Mouse (Mus musculus): ENCODE data around the gene Kcmf1. TPM values are rescaled to one million over a fixed set of nuclear protein-coding genes. Genes with fewer than 3 reads are reported as not detected.

Kcmf1 gene
- total and polyA plus RNA-seq, 2 experiments from 2014 or later, result 52.1 to 93.7 TPM

DNA sequence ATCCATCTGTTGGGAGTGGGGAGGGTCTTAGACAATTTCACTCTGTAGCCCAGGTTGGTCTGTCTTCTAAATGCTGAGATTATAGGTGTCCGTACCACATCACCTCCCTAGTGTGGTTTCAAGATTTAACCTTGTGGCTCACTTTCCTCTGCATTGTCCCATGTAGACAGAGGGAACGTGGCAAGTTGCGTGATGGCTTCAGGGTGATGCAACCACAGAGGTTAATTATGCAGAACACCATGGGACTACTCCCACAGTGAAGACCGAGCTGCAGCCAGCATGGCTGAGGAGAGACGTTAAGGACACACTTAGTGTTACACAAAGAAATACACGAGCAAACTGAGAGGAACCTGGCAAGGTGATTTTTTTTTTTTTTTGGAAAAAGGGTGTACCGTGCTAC, 16.6 kb upstream of the Kcmf1 start:
- TF ChIP-seq EP300 (IDR thresholded peaks at IDR 0.05; ENCODE audit: low read depth) (no peak), CTCF (IDR thresholded peaks at IDR 0.05; ENCODE audit: low read depth) (no peak)

DNA sequence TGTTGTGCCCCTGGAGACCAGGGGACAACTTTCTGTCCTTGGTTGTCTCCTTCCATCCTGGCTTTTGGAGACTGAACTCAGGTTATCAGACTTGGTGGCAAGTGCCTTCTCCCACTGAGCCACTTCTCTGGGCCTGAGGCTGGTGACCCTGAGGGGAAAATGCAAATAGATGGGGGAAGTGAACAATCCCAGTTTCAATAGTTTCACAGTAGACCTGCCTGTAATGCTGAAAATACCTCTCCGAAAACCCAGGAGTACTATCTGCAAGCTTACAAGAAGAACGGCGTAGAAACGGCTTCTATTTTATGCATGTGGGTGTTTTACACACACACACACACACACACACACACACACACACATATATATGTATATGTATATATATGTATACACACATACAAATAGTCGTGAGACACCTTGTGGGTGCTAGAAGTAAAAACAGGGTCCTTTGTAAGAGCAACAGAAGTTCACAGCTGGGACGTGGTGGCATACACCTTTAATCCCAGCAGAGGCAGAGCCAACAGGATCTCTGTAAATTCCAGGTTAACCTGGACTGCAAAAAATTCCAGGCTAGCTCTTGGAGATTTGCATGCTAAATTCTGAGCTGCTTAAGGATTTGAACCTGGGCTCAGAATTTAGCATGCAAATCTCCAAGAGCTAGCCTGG, 14.4 kb upstream of the Kcmf1 start:
- ATAC-seq (ENCODE audit: insufficient read depth, low read depth), result no peak
- H3K4me1 ChIP-seq (ENCODE audit: control insufficient read depth, insufficient read depth), result no peaks in the 10 kb centered on the region
- no peak overlapping the region for H3K9ac ChIP-seq (replicated peaks; ENCODE audit: low read depth, low read length)
- H3K4me3 ChIP-seq (ENCODE audit: low read depth, low read length), result no peak overlapping the region
- H3K27me3 ChIP-seq (ENCODE audit: control insufficient read depth, insufficient read depth, low read length), result no peaks in the 10 kb centered on the region
- H3K9me3 ChIP-seq (replicated peaks; ENCODE audit: control insufficient read depth, low read length), result 0 out of 2 replicates have a peak, but pooled peaks cover 4% of the 10 kb centered on the region
- no peak for DNase-seq (ENCODE audit: low spot score)
- no peak overlapping the region for H3K4me2 ChIP-seq (ENCODE audit: low read depth, low read length)
- TF ChIP-seq EP300 (IDR thresholded peaks at IDR 0.05; ENCODE audit: low read depth) (no peak), CTCF (IDR thresholded peaks at IDR 0.05; ENCODE audit: low read depth) (no peak)
- 76% methylated on average over 6 of the region's 6 CpGs for WGBS
- no peak overlapping the region for H3K27ac ChIP-seq (ENCODE audit: low read depth)
- H3K36me3 ChIP-seq (replicated peaks; ENCODE audit: control insufficient read depth, insufficient read depth, low read length), result no peaks in the 10 kb centered on the region

More for the DNA sequence above, 16.6 kb upstream of the Kcmf1 start:
- WGBS, result 81% methylated on average over 7 of the region's 7 CpGs
- no peaks in the 10 kb centered on the region for H3K36me3 ChIP-seq (replicated peaks; ENCODE audit: control insufficient read depth, insufficient read depth, low read length)
- no peak for DNase-seq (ENCODE audit: low spot score)
- no peaks in the 10 kb centered on the region for H3K9me3 ChIP-seq (replicated peaks; ENCODE audit: control insufficient read depth, low read length)
- H3K9ac ChIP-seq (replicated peaks; ENCODE audit: low read depth, low read length), result no peak overlapping the region
- H3K4me2 ChIP-seq (ENCODE audit: low read depth, low read length), result no peak overlapping the region
- H3K27ac ChIP-seq (ENCODE audit: low read depth), result no peak overlapping the region
- H3K4me3 ChIP-seq (ENCODE audit: low read depth, low read length), result no peak overlapping the region
- H3K27me3 ChIP-seq (ENCODE audit: control insufficient read depth, insufficient read depth, low read length), result no peaks in the 10 kb centered on the region
- no peak for ATAC-seq (ENCODE audit: insufficient read depth, low read depth)
- no peaks in the 10 kb centered on the region for H3K4me1 ChIP-seq (ENCODE audit: control insufficient read depth, insufficient read depth)

DNA sequence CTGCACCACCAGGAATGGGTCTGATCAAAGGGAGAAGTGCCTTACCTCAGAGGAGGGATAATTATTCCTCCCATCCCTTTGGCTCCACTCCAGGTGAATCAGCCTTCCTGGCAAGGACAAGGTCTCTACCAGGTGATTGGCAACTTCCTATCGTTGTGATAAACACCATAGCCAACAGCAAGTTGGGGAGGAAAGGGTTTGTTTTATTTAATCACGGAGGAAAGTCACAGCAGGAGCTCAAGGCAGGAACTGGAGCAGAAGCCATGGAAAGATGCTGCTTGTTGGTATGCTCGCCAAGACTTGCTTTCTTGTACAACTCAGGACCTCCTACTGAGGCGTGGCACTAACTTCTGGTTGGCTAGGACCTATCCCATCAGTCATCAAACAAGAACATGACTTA, 11.5 kb upstream of the Kcmf1 start:
- no peak for DNase-seq (ENCODE audit: low spot score)
- no peaks in the 10 kb centered on the region for H3K36me3 ChIP-seq (replicated peaks; ENCODE audit: control insufficient read depth, insufficient read depth, low read length)
- WGBS, result 55% methylated on average over 4 of the region's 4 CpGs
- no peak for ATAC-seq (ENCODE audit: insufficient read depth, low read depth)
- H3K4me3 ChIP-seq (ENCODE audit: low read depth, low read length), result no peak overlapping the region
- no peak overlapping the region for H3K4me2 ChIP-seq (ENCODE audit: low read depth, low read length)
- no peak for TF ChIP-seq CTCF (IDR thresholded peaks at IDR 0.05; ENCODE audit: low read depth)
- no peak for TF ChIP-seq EP300 (IDR thresholded peaks at IDR 0.05; ENCODE audit: low read depth)
- H3K27me3 ChIP-seq (ENCODE audit: control insufficient read depth, insufficient read depth, low read length), result no peaks in the 10 kb centered on the region
- no peak overlapping the region for H3K27ac ChIP-seq (ENCODE audit: low read depth)
- H3K4me1 ChIP-seq (ENCODE audit: control insufficient read depth, insufficient read depth), result no peaks in the 10 kb centered on the region
- no peak overlapping the region for H3K9ac ChIP-seq (replicated peaks; ENCODE audit: low read depth, low read length)
- 0 out of 2 replicates have a peak, but pooled peaks cover 4% of the 10 kb centered on the region for H3K9me3 ChIP-seq (replicated peaks; ENCODE audit: control insufficient read depth, low read length)

DNA sequence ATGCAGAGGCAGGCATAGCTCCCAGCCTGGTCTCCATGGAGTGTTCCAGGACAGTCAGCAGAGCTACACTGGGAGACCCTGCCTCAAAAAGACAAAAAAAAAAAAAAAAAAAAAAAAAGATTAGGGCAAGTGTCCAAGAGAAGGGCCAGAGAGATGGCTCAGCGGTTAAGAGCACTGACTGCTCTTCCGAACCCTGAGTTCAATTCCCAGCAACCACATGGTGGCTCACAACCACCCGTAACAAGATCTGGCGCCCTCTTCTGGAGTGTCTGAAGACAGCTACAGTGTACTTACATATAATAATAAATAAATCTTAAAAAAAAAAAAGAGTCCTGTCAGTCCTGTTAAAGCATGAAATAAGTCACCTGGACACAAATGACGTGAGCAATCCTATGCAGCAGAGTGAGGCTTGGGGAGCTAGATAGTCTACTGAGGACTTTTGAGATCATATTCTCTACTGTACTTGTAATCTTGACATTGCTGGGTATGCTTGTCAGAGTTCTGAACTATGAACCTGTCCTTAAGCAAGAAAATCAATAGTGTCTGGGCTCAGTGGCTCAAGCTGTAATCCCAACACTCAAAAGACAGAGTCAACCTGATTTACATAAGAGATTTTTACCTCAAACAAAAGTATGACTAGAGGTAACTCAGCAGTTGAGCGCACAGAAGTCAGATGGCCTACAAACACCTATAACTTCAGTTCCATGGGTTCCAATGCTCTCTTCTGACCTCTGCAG, 2.6 kb upstream of the Kcmf1 start:
- TF ChIP-seq CTCF (IDR thresholded peaks at IDR 0.05; ENCODE audit: low read depth), result no peak
- no peak for TF ChIP-seq EP300 (IDR thresholded peaks at IDR 0.05; ENCODE audit: low read depth)
- 82% methylated on average over 6 of the region's 6 CpGs for WGBS

DNA sequence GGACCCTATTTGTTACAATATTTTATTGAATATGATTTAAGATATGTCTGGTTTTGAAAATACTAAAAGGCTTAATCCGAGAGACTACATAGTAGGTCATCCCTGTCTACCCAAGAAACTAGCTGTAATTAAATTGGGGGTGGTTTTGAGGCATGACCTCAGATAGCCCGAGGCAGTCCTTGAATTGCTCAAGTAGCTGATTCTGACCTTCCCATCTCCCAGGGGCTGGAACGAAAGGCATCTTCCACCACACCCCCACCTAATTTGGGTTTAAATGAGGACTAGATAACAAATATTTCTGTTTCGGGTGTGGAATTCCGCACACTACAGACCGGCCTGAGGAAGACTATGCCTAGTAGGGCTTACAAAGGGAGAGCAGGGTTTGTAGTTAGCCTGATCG, 1.2 kb upstream of the Kcmf1 start:
- no peaks in the 10 kb centered on the region for H3K9me3 ChIP-seq (replicated peaks; ENCODE audit: control insufficient read depth, low read length)
- no peaks in the 10 kb centered on the region for H3K27me3 ChIP-seq (ENCODE audit: control insufficient read depth, insufficient read depth, low read length)
- H3K4me1 ChIP-seq (ENCODE audit: control insufficient read depth, insufficient read depth), result peaks cover 32% of the 10 kb centered on the region
- peak overlapping the region; percentile 100; the same call in 1 of the 2 replicates for H3K9ac ChIP-seq (replicated peaks; ENCODE audit: low read depth, low read length)
- H3K36me3 ChIP-seq (replicated peaks; ENCODE audit: control insufficient read depth, insufficient read depth, low read length), result peaks cover 4% of the 10 kb centered on the region; the same call in 1 of the 2 replicates
- whole genome bisulfite sequencing, result 34% methylated on average over 7 of the region's 7 CpGs
- H3K27ac ChIP-seq (ENCODE audit: low read depth), result peak overlapping the region; percentile 100
- ATAC-seq (ENCODE audit: insufficient read depth, low read depth) (no peak), DNase-seq (ENCODE audit: low spot score) (peak; percentile 13)
- peak overlapping the region; percentile 100 for H3K4me3 ChIP-seq (ENCODE audit: low read depth, low read length)
- peak overlapping the region; percentile 79 for H3K4me2 ChIP-seq (ENCODE audit: low read depth, low read length)
- no peak for TF ChIP-seq CTCF (IDR thresholded peaks at IDR 0.05; ENCODE audit: low read depth)
- TF ChIP-seq EP300 (IDR thresholded peaks at IDR 0.05; ENCODE audit: low read depth), result no peak

More for the DNA sequence above, 2.6 kb upstream of the Kcmf1 start:
- no peak overlapping the region for H3K4me2 ChIP-seq (ENCODE audit: low read depth, low read length)
- H3K4me3 ChIP-seq (ENCODE audit: low read depth, low read length), result no peak overlapping the region
- no peak for ATAC-seq (ENCODE audit: insufficient read depth, low read depth)
- no peak overlapping the region for H3K27ac ChIP-seq (ENCODE audit: low read depth)
- no peaks in the 10 kb centered on the region for H3K36me3 ChIP-seq (replicated peaks; ENCODE audit: control insufficient read depth, insufficient read depth, low read length)
- no peaks in the 10 kb centered on the region for H3K27me3 ChIP-seq (ENCODE audit: control insufficient read depth, insufficient read depth, low read length)
- H3K9me3 ChIP-seq (replicated peaks; ENCODE audit: control insufficient read depth, low read length), result no peaks in the 10 kb centered on the region
- no peak overlapping the region for H3K9ac ChIP-seq (replicated peaks; ENCODE audit: low read depth, low read length)
- no peak for DNase-seq (ENCODE audit: low spot score)
- H3K4me1 ChIP-seq (ENCODE audit: control insufficient read depth, insufficient read depth), result peaks cover 19% of the 10 kb centered on the region
